Mouse (Mus musculus): ENCODE measurements around the gene Gm853.

- no peak for TF ChIP-seq CTCF (conservative IDR thresholded peaks at IDR 0.05; ENCODE audit: low read length)
- TF ChIP-seq NANOG (IDR thresholded peaks at IDR 0.05; ENCODE audit: borderline replicate concordance, low read length): no peak
Measured at GRCm38 (mm10) chr4:130169411-130169971, 52.7 kb downstream of the Gm853 start.

All from E14TG2a.4 (cell line).